Mouse (Mus musculus): Measurements from ENCODE around the gene Maml2. TPM values are rescaled to one million over a fixed set of nuclear protein-coding genes. Genes with fewer than 3 reads are reported as not detected.

The Maml2 gene
- total RNA-seq, 1 experiment from 2014 or later: 5.0 TPM

DNA sequence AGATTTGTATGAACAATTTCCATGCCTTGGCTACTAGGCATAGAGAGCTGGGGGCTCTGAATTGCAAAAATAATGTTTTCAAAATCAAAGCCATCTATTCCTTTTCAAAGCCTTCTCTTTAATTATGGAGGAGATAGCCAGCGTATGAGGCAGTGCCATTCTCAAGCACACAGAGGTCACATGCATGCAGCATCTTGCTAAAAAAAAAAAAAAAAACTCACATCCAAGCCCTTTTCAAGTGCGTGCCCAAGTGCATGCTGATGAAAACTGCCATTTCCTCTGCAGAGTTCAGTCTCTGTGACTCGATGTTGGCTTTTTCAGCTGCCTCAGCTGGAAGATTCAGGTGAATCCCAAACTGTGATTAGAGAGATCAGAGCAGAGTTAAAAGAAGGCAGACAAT lies 304.0 kb downstream of the Maml2 start:
- ATAC-seq (replicated peaks in 1 of 2; ENCODE audit: insufficient read depth in 1 of 2, low FRiP score in 2 of 2, low TSS enrichment in 1 of 2, low read depth in 1 of 2, poor library complexity in 2 of 2, severe bottlenecking in 2 of 2): no peak

DNA sequence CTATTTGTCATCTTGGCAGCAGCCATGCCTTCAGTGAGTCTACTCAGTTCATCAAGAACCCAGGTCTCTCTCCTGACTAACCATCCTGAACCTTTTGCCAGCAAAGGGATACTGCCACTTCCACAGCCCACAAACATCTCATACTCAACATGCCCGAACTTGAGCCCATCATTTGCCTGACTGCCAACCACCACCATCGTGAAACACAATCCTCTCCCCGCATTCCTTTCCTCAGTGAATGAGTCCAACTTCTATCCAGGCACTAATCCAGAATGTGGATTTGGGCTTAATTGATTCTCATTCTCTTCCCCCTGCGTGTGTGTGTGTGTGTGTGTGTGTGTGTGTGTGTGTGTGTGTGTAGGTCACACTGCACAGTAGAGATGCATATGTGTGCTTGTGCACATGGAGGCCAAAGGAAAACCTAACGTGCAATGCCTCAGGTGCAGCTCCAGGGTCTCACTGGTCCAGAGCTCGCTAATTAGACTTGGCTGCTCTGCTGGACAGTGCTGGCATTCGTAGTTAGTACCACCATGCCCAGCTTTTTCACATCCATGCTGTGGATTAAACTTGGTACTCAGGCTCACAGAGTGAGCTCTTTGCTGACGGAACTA lies 305.9 kb downstream of the Maml2 start:
- ATAC-seq (replicated peaks in 1 of 2; ENCODE audit: insufficient read depth in 1 of 2, low FRiP score in 2 of 2, low TSS enrichment in 1 of 2, low read depth in 1 of 2, poor library complexity in 2 of 2, severe bottlenecking in 2 of 2): no peak

- no peak for ATAC-seq (replicated peaks in 1 of 2; ENCODE audit: insufficient read depth in 1 of 2, low FRiP score in 2 of 2, low TSS enrichment in 1 of 2, low read depth in 1 of 2, poor library complexity in 2 of 2, severe bottlenecking in 2 of 2)
These were observed 309.9 kb downstream of the Maml2 start for GRCm38 (mm10) chr9:13607609-13608185.

GRCm38 (mm10) chr9:13608532-13609071 lies 310.8 kb downstream of the Maml2 start:
- ATAC-seq (replicated peaks in 1 of 2; ENCODE audit: insufficient read depth in 1 of 2, low FRiP score in 2 of 2, low TSS enrichment in 1 of 2, low read depth in 1 of 2, poor library complexity in 2 of 2, severe bottlenecking in 2 of 2): peak in 1 of 2 experiments; percentile 53; a peak in 2 of 4 replicates

DNA sequence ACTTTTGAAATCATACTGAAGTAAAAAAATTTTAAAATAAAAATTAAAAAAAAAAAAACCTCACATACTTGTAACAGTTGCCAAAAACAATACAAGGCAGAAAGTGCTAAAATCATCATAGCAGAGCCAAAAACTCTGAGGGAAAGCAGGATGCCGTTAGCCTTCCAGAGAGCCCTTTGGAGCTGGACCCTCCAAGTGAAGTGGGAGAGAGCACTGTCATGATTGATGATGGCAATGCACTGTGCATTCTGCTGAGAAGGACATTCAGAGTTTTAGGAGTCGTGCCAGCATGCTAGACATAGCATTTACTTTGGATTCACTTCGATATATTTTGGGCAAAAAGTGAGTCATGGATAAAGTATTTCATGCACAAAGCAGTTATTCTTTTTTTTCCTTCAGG lies 313.8 kb downstream of the Maml2 start:
- no peak for ATAC-seq (replicated peaks in 1 of 2; ENCODE audit: insufficient read depth in 1 of 2, low FRiP score in 2 of 2, low TSS enrichment in 1 of 2, low read depth in 1 of 2, poor library complexity in 2 of 2, severe bottlenecking in 2 of 2)

- ATAC-seq (replicated peaks in 1 of 2; ENCODE audit: insufficient read depth in 1 of 2, low FRiP score in 2 of 2, low TSS enrichment in 1 of 2, low read depth in 1 of 2, poor library complexity in 2 of 2, severe bottlenecking in 2 of 2): no peak
These were observed 314.6 kb downstream of the Maml2 start for GRCm38 (mm10) chr9:13612371-13612770.

DNA sequence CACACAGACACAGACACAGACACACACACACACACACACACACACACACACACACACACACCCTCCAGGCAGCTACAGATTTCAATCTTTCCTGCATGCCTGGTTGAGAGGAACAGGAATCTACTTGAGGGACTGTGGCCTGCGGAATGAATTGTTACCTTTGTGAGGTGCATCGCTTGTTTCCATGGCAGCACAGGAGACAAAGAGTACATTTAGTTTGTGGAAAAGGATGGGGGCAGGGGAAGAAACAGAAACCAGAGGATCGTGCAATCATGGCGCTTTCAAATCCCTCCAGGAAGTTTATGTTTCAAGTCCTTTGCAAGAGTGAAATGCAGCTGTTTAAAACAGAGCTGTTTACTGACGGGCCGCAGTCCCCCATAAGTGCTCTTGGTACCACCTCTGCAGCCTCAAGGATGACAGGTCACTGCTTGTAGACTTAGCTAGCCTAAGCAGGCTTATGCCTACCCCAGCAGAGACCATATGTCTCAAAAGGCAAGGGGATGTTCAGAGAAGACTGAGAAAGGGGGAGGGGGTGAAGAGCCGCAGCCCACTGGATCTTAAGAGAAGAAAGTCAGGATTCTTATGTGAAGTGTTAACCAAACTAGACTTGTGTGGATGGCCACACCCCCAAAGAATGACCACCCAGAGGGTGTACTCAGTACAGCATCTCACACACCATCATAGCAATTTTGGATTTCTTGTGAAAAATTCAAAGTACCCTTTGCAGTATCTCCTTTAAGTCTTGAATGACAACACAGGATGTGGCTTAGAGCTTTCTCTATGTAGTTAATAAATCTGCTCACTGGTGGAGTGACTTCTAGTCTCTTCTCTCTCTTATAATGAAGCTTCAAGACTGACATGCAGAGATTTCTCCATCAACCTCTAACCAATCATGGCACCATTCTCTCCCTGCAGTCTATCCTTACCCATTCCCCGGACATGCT lies 315.8 kb downstream of the Maml2 start:
- ATAC-seq (replicated peaks in 1 of 2; ENCODE audit: insufficient read depth in 1 of 2, low FRiP score in 2 of 2, low TSS enrichment in 1 of 2, low read depth in 1 of 2, poor library complexity in 2 of 2, severe bottlenecking in 2 of 2): no peak

- no peak for ATAC-seq (replicated peaks in 1 of 2; ENCODE audit: insufficient read depth in 1 of 2, low FRiP score in 2 of 2, low TSS enrichment in 1 of 2, low read depth in 1 of 2, poor library complexity in 2 of 2, severe bottlenecking in 2 of 2)
These were observed 318.7 kb downstream of the Maml2 start for GRCm38 (mm10) chr9:13616383-13617009.

- ATAC-seq (replicated peaks in 1 of 2; ENCODE audit: insufficient read depth in 1 of 2, low FRiP score in 2 of 2, low TSS enrichment in 1 of 2, low read depth in 1 of 2, poor library complexity in 2 of 2, severe bottlenecking in 2 of 2): no peak
These were observed 323.0 kb downstream of the Maml2 start for GRCm38 (mm10) chr9:13620794-13621193.

GRCm38 (mm10) chr9:13621941-13622340 lies 324.2 kb downstream of the Maml2 start:
- no peak for ATAC-seq (replicated peaks in 1 of 2; ENCODE audit: insufficient read depth in 1 of 2, low FRiP score in 2 of 2, low TSS enrichment in 1 of 2, low read depth in 1 of 2, poor library complexity in 2 of 2, severe bottlenecking in 2 of 2)

DNA sequence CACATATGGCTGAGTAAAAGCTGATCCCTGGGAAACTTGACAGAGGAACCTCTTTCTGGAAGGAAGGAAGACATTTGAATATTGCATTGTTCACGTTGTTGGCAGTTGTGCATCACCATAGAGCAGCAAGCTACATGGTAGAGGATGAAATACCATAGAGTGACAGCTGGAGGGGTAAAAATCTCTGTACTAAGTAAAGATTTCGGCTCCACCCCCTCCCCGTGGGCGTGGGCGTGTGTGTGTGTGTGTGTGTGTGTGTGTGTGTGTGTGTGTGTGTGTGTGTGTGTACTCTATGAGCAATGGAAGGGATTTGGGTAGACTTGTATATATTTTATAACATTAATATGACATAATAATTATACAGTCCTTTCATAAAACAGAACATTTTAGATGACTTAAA lies 324.7 kb downstream of the Maml2 start:
- no peak for ATAC-seq (replicated peaks in 1 of 2; ENCODE audit: insufficient read depth in 1 of 2, low FRiP score in 2 of 2, low TSS enrichment in 1 of 2, low read depth in 1 of 2, poor library complexity in 2 of 2, severe bottlenecking in 2 of 2)

- no peak for ATAC-seq (replicated peaks in 1 of 2; ENCODE audit: insufficient read depth in 1 of 2, low FRiP score in 2 of 2, low TSS enrichment in 1 of 2, low read depth in 1 of 2, poor library complexity in 2 of 2, severe bottlenecking in 2 of 2)
These were observed 326.2 kb downstream of the Maml2 start for GRCm38 (mm10) chr9:13623892-13624422.

DNA sequence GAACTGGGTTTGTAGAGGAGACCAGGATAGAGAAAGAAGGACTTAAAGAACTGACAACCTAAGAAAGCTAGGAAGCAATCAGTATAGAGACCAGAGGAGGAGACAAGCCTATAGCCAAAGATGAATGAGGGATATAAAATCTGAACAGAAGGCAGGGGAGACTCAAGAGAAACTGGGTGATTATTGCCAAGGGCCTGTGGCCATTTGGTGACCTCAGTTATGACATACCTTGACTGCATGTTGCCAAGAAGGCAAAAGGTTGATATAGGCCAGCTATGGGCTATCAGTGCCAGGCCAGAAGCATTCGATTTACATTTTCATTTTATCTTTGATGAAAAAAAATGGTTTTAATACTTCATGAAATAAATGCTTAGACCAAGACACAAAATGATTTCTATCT lies 327.0 kb downstream of the Maml2 start:
- ATAC-seq (replicated peaks in 1 of 2; ENCODE audit: insufficient read depth in 1 of 2, low FRiP score in 2 of 2, low TSS enrichment in 1 of 2, low read depth in 1 of 2, poor library complexity in 2 of 2, severe bottlenecking in 2 of 2): no peak

DNA sequence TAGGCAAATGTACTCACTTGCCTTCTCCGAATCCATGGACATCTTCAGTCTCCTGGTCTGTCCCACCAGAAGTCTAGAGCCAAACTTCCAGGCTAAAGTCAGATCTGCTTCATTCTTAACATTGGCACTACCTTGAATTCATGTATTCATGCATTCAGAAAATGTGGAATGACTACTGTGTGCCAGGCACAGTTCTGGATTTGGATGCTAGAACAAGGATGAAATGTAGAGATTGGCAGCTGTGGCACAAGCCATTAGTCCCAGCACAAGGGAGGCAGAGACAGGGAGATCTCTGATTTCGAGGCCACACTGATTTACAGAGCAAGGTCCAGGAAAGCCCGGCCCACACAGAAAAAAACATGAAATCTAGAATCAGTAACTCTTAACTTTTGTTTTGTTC lies 327.5 kb downstream of the Maml2 start:
- ATAC-seq (replicated peaks in 1 of 2; ENCODE audit: insufficient read depth in 1 of 2, low FRiP score in 2 of 2, low TSS enrichment in 1 of 2, low read depth in 1 of 2, poor library complexity in 2 of 2, severe bottlenecking in 2 of 2): no peak

DNA sequence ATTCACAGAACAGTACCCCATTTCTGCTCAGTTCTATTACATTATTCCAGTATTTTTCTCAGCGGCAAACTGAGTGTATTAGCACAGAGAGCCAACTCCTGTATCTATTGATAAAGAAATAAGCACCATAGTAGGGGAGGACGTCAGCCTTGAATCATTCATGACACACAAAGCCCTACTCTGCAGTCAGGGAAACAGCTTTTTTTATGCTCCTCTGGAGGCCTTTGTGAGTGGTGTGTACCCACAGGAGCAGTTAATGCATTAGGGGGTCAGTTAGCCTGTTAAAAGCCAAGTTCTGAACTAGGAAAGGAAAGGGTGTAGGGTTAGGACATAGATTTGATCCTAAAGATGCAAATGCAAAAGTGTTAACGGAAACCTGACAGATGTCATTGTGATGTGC lies 328.7 kb downstream of the Maml2 start:
- no peak for ATAC-seq (replicated peaks in 1 of 2; ENCODE audit: insufficient read depth in 1 of 2, low FRiP score in 2 of 2, low TSS enrichment in 1 of 2, low read depth in 1 of 2, poor library complexity in 2 of 2, severe bottlenecking in 2 of 2)

GRCm38 (mm10) chr9:13633371-13633770 lies 335.6 kb downstream of the Maml2 start:
- no peak for ATAC-seq (replicated peaks in 1 of 2; ENCODE audit: insufficient read depth in 1 of 2, low FRiP score in 2 of 2, low TSS enrichment in 1 of 2, low read depth in 1 of 2, poor library complexity in 2 of 2, severe bottlenecking in 2 of 2)

DNA sequence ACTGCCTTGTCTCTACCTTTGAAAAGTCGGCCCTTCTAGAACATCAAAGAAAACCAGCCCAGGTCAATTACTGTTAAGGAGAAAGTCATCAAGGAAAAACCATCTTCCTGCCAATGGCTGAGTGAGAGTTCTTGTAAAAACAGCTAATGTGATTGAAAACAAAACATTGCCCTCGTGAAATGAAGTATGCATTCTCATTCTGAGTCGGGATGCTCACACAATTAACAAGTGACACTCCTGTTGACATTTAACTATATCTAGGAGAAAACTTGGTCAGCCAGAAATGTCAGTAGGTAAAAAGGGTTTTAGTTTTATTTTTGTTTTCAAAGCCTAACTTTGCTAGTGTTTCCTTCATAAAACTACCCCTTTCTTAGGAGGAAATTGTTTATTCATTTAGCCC lies 341.9 kb downstream of the Maml2 start:
- no peak for ATAC-seq (replicated peaks in 1 of 2; ENCODE audit: insufficient read depth in 1 of 2, low FRiP score in 2 of 2, low TSS enrichment in 1 of 2, low read depth in 1 of 2, poor library complexity in 2 of 2, severe bottlenecking in 2 of 2)

Measured in hematopoietic stem cell, adult 5-6 weeks (primary cell).